Mouse (Mus musculus): ENCODE measurements around the gene Rxfp3. TPM values are rescaled to one million over a fixed set of nuclear protein-coding genes. Genes with fewer than 3 reads are reported as not detected.

Rxfp3 gene
- 1.6 and 2.5 TPM in 2 replicates for polyA plus RNA-seq (2016; fragmentation: Nextera tagmentation; extraction: Ambion mirVana)

DNA sequence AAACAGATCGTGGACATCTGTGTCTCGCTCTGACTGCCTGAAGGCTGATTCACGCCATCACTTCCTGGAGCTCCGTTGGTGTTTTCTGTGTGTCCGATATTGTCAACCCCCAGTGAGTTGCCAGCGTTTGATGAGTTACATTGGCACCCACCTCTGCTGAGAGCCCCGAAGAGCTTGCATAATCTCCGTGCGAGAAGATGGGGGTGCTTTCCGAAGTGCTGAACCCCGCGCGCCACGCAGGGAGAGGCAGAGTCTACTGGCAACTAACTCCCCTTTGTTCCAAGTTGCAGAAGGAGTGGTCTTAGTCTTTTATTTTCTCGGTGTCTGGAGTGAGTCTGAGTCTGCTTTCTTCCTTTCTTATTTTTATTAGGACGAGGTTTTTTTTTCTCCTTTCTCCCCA lies at the start of gene Rxfp3:
Gene Rxfp3 (minus strand): TSS at position 281 of the 400 bp plus-strand sequence.
- ATAC-seq (ENCODE audit: low FRiP score, low read depth), result no peak
- H3K4me2 ChIP-seq (replicated peaks), result peak within 1 kb of the TSS; percentile 57
- peak within 1 kb of the TSS; percentile 40 for H3K4me3 ChIP-seq
- H3K4me1 ChIP-seq, result peaks cover 20% of the 10 kb centered on the region
- H3K27ac ChIP-seq (replicated peaks), result no peak within 1 kb of the TSS
- no peaks in the 10 kb centered on the region for H3K9me3 ChIP-seq
- 3% methylated on average over 16 of the region's 16 CpGs for WGBS
- peak within 1 kb of the TSS; percentile 24; the same call in 1 of the 2 replicates for H3K9ac ChIP-seq (replicated peaks)
- H3K27me3 ChIP-seq, result peaks cover 53% of the 10 kb centered on the region
- H3K36me3 ChIP-seq, result no peaks in the 10 kb centered on the region

- H3K36me3 ChIP-seq, result no peaks in the 10 kb centered on the region
- H3K4me1 ChIP-seq, result no peaks in the 10 kb centered on the region
- no peak overlapping the region for H3K4me3 ChIP-seq
- H3K9ac ChIP-seq (replicated peaks), result no peak overlapping the region
- H3K27me3 ChIP-seq, result no peaks in the 10 kb centered on the region
- H3K27ac ChIP-seq (replicated peaks), result no peak overlapping the region
- no peak for ATAC-seq (ENCODE audit: low FRiP score, low read depth)
- no peaks in the 10 kb centered on the region for H3K9me3 ChIP-seq
- H3K4me2 ChIP-seq (replicated peaks), result no peak overlapping the region
- 60% methylated on average over 1 of the region's 1 CpGs for WGBS
These were observed 47.2 kb upstream of the Rxfp3 start for GRCm38 (mm10) chr15:11084993-11085365.

GRCm38 (mm10) chr15:11084241-11084992 lies 46.6 kb upstream of the Rxfp3 start:
- 42% methylated on average over 9 of the region's 9 CpGs for WGBS
- Histone ChIP-seq H3K9ac (replicated peaks) (no peak overlapping the region), H3K36me3 (no peaks in the 10 kb centered on the region), H3K27me3 (no peaks in the 10 kb centered on the region), H3K27ac (replicated peaks) (no peak overlapping the region; the same call in 1 of the 2 replicates), H3K4me3 (no peak overlapping the region), H3K4me1 (no peaks in the 10 kb centered on the region), H3K9me3 (no peaks in the 10 kb centered on the region), H3K4me2 (replicated peaks) (no peak overlapping the region)
- ATAC-seq (ENCODE audit: low FRiP score, low read depth), result no peak

DNA sequence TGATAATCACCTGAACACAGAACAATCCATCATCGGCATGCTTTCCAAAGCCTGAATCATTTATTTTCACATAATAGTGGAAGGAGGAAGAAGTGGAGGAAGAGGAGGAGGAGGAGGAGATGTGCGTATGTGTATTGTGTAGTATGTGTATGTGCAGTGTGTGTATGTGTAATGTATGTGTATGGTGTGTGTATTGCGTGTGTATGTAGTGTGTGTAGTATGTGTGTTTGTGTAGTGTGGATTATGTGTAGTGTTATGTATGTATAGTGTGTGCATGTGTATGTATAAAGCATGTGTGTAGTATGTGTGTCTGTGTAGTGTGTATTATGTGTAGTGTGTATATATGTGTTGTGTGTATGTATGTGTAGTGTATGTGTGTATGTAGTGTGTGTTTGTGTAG lies 45.9 kb upstream of the Rxfp3 start:
- ATAC-seq (ENCODE audit: low FRiP score, low read depth), result no peak
- H3K4me2 ChIP-seq (replicated peaks), result no peak overlapping the region
- 94% methylated on average over 3 of the region's 3 CpGs for WGBS

DNA sequence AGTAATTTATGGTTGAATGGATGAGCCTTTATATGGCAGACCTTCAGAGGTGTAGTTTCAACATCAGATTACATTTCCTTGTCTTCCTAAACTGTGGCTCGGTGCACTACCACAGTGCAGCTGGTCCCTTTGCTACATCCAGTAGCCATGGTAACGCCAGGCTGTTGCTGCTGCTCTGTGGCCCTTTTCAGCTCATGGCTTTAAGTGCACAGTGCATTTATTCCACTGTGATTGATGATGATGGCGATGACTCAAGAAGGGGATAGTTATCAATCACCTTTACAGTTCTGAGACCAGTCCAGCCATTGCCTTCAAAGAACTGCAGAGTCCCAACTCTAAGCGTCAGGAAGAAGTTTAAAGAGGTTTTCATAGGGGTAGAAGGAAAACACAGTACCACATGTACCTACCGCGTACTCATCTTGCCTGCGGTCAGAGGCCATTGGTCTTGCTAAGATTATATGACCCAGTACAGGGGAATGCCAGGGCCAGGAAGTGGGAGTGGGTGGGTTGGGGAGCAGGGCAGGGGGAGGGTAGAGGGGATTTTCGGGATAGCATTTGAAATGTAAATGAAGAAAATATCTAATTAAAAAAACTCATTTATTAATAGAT lies 45.3 kb upstream of the Rxfp3 start:
- 75% methylated on average over 8 of the region's 8 CpGs for WGBS
- Histone ChIP-seq H3K9me3 (no peaks in the 10 kb centered on the region), H3K27me3 (no peaks in the 10 kb centered on the region), H3K4me2 (replicated peaks) (no peak overlapping the region), H3K4me1 (no peaks in the 10 kb centered on the region), H3K4me3 (no peak overlapping the region), H3K36me3 (no peaks in the 10 kb centered on the region), H3K27ac (replicated peaks) (no peak overlapping the region), H3K9ac (replicated peaks) (no peak overlapping the region)
- peak; percentile 79 for ATAC-seq (ENCODE audit: low FRiP score, low read depth)

More for the DNA sequence above, 45.9 kb upstream of the Rxfp3 start:
- no peak overlapping the region for H3K9ac ChIP-seq (replicated peaks)
- H3K4me3 ChIP-seq, result no peak overlapping the region
- no peaks in the 10 kb centered on the region for H3K9me3 ChIP-seq
- H3K36me3 ChIP-seq, result no peaks in the 10 kb centered on the region
- no peaks in the 10 kb centered on the region for H3K4me1 ChIP-seq
- H3K27ac ChIP-seq (replicated peaks), result no peak overlapping the region
- H3K27me3 ChIP-seq, result no peaks in the 10 kb centered on the region

- Histone ChIP-seq H3K36me3 (no peaks in the 10 kb centered on the region), H3K9me3 (no peaks in the 10 kb centered on the region), H3K4me1 (no peaks in the 10 kb centered on the region), H3K4me3 (no peak overlapping the region), H3K9ac (replicated peaks) (no peak overlapping the region), H3K27me3 (no peaks in the 10 kb centered on the region), H3K4me2 (replicated peaks) (no peak overlapping the region), H3K27ac (replicated peaks) (no peak overlapping the region)
- no peak for ATAC-seq (ENCODE audit: low FRiP score, low read depth)
- 83% methylated on average over 3 of the region's 3 CpGs for WGBS
These were observed 38.1 kb upstream of the Rxfp3 start for GRCm38 (mm10) chr15:11075726-11076361.

DNA sequence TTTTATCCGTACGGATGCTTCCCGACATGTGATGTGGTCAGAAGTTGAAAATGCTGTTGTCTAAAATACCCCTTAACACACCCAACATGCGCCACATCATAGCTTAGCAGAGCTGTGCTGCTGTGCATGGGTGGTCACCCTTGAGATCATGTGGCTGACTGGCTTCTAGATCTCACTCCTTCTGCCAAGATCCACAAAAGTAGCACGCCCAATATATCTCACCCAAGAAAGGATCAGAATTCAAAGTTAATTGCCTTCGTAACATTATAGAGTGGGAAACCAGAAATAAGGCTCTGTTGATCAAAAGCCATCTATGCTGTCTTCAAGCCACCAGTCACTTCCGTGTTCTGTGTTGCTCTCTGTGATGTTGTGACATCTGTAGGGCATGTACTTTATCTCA lies 30.1 kb upstream of the Rxfp3 start:
- ATAC-seq (ENCODE audit: low FRiP score, low read depth), result no peak
- Histone ChIP-seq H3K4me3 (no peak overlapping the region), H3K9me3 (no peaks in the 10 kb centered on the region), H3K9ac (replicated peaks) (no peak overlapping the region), H3K27me3 (no peaks in the 10 kb centered on the region; the same call in 1 of the 2 replicates), H3K36me3 (no peaks in the 10 kb centered on the region), H3K4me2 (replicated peaks) (no peak overlapping the region), H3K4me1 (peaks cover 29% of the 10 kb centered on the region), H3K27ac (replicated peaks) (no peak overlapping the region)
- 90% methylated on average over 7 of the region's 7 CpGs for WGBS

- H3K4me1 ChIP-seq, result peaks cover 29% of the 10 kb centered on the region
- no peaks in the 10 kb centered on the region for H3K36me3 ChIP-seq
- H3K9me3 ChIP-seq, result no peaks in the 10 kb centered on the region
- no peaks in the 10 kb centered on the region; the same call in none of the 2 replicates for H3K27me3 ChIP-seq
- ATAC-seq (ENCODE audit: low FRiP score, low read depth), result no peak; the same call in 1 of the 2 replicates
- peak overlapping the region; percentile 51 for H3K4me2 ChIP-seq (replicated peaks)
- H3K4me3 ChIP-seq, result peak overlapping the region; percentile 31; the same call in 1 of the 2 replicates
- 0 out of 2 replicates have a peak overlapping the region, but pooled peaks have one; percentile 20 for H3K9ac ChIP-seq (replicated peaks)
- 5% methylated on average over 5 of the region's 5 CpGs for WGBS
- H3K27ac ChIP-seq (replicated peaks), result peak overlapping the region; percentile 20; the same call in 1 of the 2 replicates
These were observed 28.5 kb upstream of the Rxfp3 start for GRCm38 (mm10) chr15:11066299-11066698.

DNA sequence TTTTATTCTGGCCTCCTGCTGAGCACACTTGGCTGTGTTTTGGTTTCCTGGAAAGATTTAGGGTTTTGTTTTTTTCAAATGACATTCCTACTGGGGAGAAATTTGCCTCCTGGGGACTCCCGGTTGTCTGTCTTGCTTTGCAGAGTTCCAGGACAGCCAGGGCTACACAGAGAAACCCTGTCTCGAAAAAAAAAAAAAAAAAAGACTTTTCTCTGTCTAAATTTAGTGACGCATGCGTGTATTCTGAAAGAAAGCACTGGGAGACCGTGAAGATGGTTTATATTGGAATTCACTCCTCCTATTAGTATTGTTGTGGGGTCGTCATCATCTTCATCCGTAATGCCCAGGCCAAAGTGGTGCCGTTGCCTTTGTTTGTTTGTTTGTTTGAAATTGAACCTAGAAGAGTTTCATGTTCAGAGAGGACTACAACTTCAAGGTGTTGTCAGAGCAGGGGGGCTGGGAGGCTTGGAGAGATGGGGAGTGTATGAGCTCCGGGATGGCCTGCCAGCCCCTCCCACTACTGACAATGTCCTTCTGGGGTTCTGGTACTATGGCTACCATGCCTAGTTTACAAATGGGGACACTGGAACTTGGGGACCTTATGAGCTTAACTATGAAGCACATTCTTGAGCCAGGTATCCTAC lies 27.9 kb upstream of the Rxfp3 start:
- H3K4me2 ChIP-seq (replicated peaks), result peak overlapping the region; percentile 51
- H3K27me3 ChIP-seq, result no peaks in the 10 kb centered on the region; the same call in none of the 2 replicates
- peak; percentile 27; the same call in 1 of the 2 replicates for ATAC-seq (ENCODE audit: low FRiP score, low read depth)
- H3K27ac ChIP-seq (replicated peaks), result peak overlapping the region; percentile 46; the same call in 1 of the 2 replicates
- H3K9ac ChIP-seq (replicated peaks), result 0 out of 2 replicates have a peak overlapping the region, but pooled peaks have one; percentile 20
- no peaks in the 10 kb centered on the region for H3K36me3 ChIP-seq
- 9% methylated on average over 9 of the region's 9 CpGs for WGBS
- no peaks in the 10 kb centered on the region for H3K9me3 ChIP-seq
- peak overlapping the region; percentile 31; the same call in 1 of the 2 replicates for H3K4me3 ChIP-seq
- H3K4me1 ChIP-seq, result peaks cover 29% of the 10 kb centered on the region

DNA sequence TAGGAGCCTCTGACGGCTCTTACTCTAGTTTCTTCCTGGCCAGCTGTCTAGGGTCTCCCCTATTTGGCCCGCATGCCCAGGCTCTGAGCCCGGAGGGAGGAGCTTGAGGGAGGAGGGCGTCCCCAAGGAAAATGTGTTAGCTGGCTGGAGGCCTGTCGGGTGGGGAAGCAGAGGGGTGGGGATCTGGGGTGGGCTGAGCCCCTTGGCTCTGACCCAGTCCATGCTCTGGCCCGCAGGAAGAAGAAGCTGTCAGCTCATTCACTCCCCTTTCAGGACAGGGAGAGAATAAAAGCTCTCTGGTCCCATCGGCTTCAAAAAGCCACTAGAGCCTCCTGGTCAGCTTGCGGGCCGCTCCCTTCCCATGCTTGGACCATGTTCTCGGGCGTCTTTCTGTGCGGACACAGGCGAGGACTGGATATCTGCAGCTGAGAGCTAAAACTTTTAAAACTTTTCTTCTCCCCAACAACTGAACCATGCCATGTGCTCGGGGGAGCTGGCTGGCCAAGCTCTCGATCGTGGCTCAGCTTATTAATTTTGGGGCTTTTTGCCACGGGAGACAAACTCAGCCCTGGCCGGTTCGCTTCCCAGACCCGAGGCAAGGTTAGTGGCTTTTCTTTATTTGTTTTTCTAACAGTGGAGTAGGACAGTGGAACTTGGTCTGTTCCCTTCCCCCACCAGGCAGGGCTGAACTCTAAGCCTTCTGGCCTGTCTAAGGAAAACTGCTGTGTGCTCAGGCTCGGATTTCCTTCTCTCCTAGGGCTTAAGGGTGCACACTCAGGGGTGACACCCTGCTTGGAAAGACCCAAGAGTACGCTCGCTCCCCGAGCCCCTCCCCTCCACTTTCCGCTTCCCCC lies 27.0 kb upstream of the Rxfp3 start, which contains the start of gene Adamts12:
Gene Adamts12 (plus strand): TSS at position 233 of the 854 bp plus-strand sequence.
- WGBS, result 3% methylated on average over 25 of the region's 25 CpGs
- Histone ChIP-seq H3K36me3 (no peaks in the 10 kb centered on the region), H3K27ac (replicated peaks) (peak within 1 kb of the TSS; percentile 46), H3K27me3 (no peaks in the 10 kb centered on the region; the same call in none of the 2 replicates), H3K4me1 (peaks cover 29% of the 10 kb centered on the region), H3K4me2 (replicated peaks) (peak within 1 kb of the TSS; percentile 51), H3K9me3 (no peaks in the 10 kb centered on the region), H3K9ac (replicated peaks) (0 out of 2 replicates have a peak within 1 kb of the TSS, but pooled peaks have one; percentile 15), H3K4me3 (peak within 1 kb of the TSS; percentile 31)
- peak; percentile 67 for ATAC-seq (ENCODE audit: low FRiP score, low read depth)

GRCm38 (mm10) chr15:11064160-11064557 lies 26.4 kb upstream of the Rxfp3 start:
- Histone ChIP-seq H3K4me1 (peaks cover 29% of the 10 kb centered on the region), H3K27ac (replicated peaks) (peak overlapping the region; percentile 46), H3K4me3 (0 out of 2 replicates have a peak overlapping the region, but pooled peaks have one; percentile 31), H3K36me3 (no peaks in the 10 kb centered on the region), H3K4me2 (replicated peaks) (peak overlapping the region; percentile 51), H3K9me3 (no peaks in the 10 kb centered on the region), H3K27me3 (no peaks in the 10 kb centered on the region; the same call in none of the 2 replicates), H3K9ac (replicated peaks) (no peak overlapping the region)
- ATAC-seq (ENCODE audit: low FRiP score, low read depth), result peak; percentile 19
- WGBS, result 9% methylated on average over 2 of the region's 2 CpGs

All from midbrain, embryonic 12.5 days (tissue).